Mouse (Mus musculus) forebrain, postnatal 0 days (tissue): Measurements from ENCODE around the gene Grcc10. TPM values are rescaled to one million over a fixed set of nuclear protein-coding genes. Genes with fewer than 3 reads are reported as not detected.

ENCODE experiments used
- ATAC-seq: fragments of 200-750 bp; cut with Nextera tagmentation; 2 replicates; pipeline ENCODE4 v1.8.0; 2017; ENCODE audit warnings: mild to moderate bottlenecking, moderate library complexity
- DNase-seq: peaks from one replicate; pipeline ENCODE4 v3.0.0-alpha.2; 2015
- H3K27ac ChIP-seq: fragments of 300-500 bp; sonication (generic); 2 replicates; pipeline ENCODE4 v1.5.1; 2014; ENCODE audit warnings: low read depth, mild to moderate bottlenecking, antibody characterized with exemption, low read length, moderate library complexity, mixed read lengths
- H3K27me3 ChIP-seq: fragments of 300-500 bp; sonication (generic); 2 replicates; pipeline ENCODE4 v1.6.1; 2014; ENCODE audit warnings: mild to moderate bottlenecking, low read length, mixed read lengths; ENCODE audit not compliant: insufficient read depth
- H3K36me3 ChIP-seq: fragments of 300-500 bp; sonication (generic); 2 replicates; pipeline ENCODE4 v1.6.1; 2014; ENCODE audit warnings: mild to moderate bottlenecking, moderate library complexity; ENCODE audit not compliant: insufficient read depth
- H3K4me1 ChIP-seq: fragments of 300-500 bp; sonication (generic); 2 replicates; pipeline ENCODE4 v1.6.1; 2014; ENCODE audit warnings: antibody characterized with exemption; ENCODE audit not compliant: insufficient read depth
- H3K4me2 ChIP-seq: fragments of 300-500 bp; sonication (generic); 2 replicates; pipeline ENCODE4 v1.6.1; 2014; ENCODE audit warnings: low read depth, mild to moderate bottlenecking, moderate library complexity
- H3K4me3 ChIP-seq: fragments of 300-500 bp; sonication (generic); 2 replicates; pipeline ENCODE4 v1.5.1; 2014; ENCODE audit warnings: low read depth, low read length, mixed read lengths
- H3K9ac ChIP-seq: fragments of 300-500 bp; sonication (generic); 2 replicates; pipeline ENCODE4 v1.6.1; 2014; ENCODE audit warnings: mild to moderate bottlenecking
- H3K9me3 ChIP-seq: fragments of 300-500 bp; sonication (generic); 2 replicates; pipeline ENCODE4 v1.6.1; 2016; ENCODE audit warnings: low read length
- CTCF ChIP-seq: sonication (generic); IDR thresholded peaks from 2 replicates; pipeline ENCODE4 v1.5.1; 2016; ENCODE audit warnings: antibody characterized with exemption, control low read depth, low read depth
- WGBS: fragments of 180-500 bp; shearing (Covaris S2); extraction: QIAGEN DNeasy Blood & Tissue Kit; methylation state at CpG from one replicate; pipeline ENCODE4 v1.1.7; 2014; 5-methylcytosine and 5-hydroxymethylcytosine counted together
- polyA plus RNA-seq: library from polyadenylated mRNA; unstranded; fragments of >200 nt; fragmentation: Nextera tagmentation; extraction: Ambion mirVana; gene quantifications from 2 replicates; pipeline ENCODE4 v1.2.1, GENCODE M21; 2015
- total RNA-seq: library from RNA; depleted of rRNA; stranded (reverse); fragments of >200 nt; gene quantifications from 2 replicates; pipeline ENCODE4 v1.2.3, GENCODE M21; 2014

Grcc10 gene
- total and polyA plus RNA-seq, 2 experiments from 2014 or later, result 257 to 699 TPM

GRCm38 (mm10) chr6:124732476-124733370 is 8.5 kb downstream of the Grcc10 start:
- H3K9ac ChIP-seq, result no peak overlapping the region
- DNase-seq (no peak), ATAC-seq (no peak)
- TF ChIP-seq CTCF, result no peak
- no peak overlapping the region for H3K4me3 ChIP-seq
- no peaks in the 10 kb centered on the region for H3K27me3 ChIP-seq
- H3K36me3 ChIP-seq, result no peaks in the 10 kb centered on the region
- H3K4me1 ChIP-seq, result no peaks in the 10 kb centered on the region
- H3K27ac ChIP-seq, result no peak overlapping the region
- WGBS, result 55% methylated on average over 19 of the region's 19 CpGs
- no peaks in the 10 kb centered on the region for H3K9me3 ChIP-seq
- no peak overlapping the region for H3K4me2 ChIP-seq

- H3K27ac ChIP-seq, result no peak overlapping the region
- no peak for TF ChIP-seq CTCF
- no peaks in the 10 kb centered on the region for H3K27me3 ChIP-seq
- H3K4me3 ChIP-seq, result no peak overlapping the region
- no peak for ATAC-seq
- H3K4me2 ChIP-seq, result no peak overlapping the region
- H3K36me3 ChIP-seq, result no peaks in the 10 kb centered on the region
- no peaks in the 10 kb centered on the region for H3K4me1 ChIP-seq
- DNase-seq, result no peak
- WGBS, result 87% methylated on average over 7 of the region's 7 CpGs
- H3K9me3 ChIP-seq, result no peaks in the 10 kb centered on the region
- H3K9ac ChIP-seq, result no peak overlapping the region
Observed at GRCm38 (mm10) chr6:124731038-124731437, 10.1 kb downstream of the Grcc10 start.

GRCm38 (mm10) chr6:124729850-124730705 is 11.1 kb downstream of the Grcc10 start:
- ATAC-seq, result no peak
- Histone ChIP-seq H3K27ac (no peak overlapping the region), H3K4me1 (no peaks in the 10 kb centered on the region), H3K27me3 (no peaks in the 10 kb centered on the region), H3K4me3 (no peak overlapping the region), H3K9ac (no peak overlapping the region), H3K9me3 (no peaks in the 10 kb centered on the region), H3K36me3 (no peaks in the 10 kb centered on the region), H3K4me2 (no peak overlapping the region)
- DNase-seq, result no peak
- 92% methylated on average over 8 of the region's 8 CpGs for WGBS
- no peak for TF ChIP-seq CTCF

GRCm38 (mm10) chr6:124728621-124729020 is 12.6 kb downstream of the Grcc10 start:
- H3K9ac ChIP-seq, result no peak overlapping the region
- TF ChIP-seq CTCF, result no peak
- H3K9me3 ChIP-seq, result no peaks in the 10 kb centered on the region
- H3K4me1 ChIP-seq, result no peaks in the 10 kb centered on the region
- H3K4me3 ChIP-seq, result no peak overlapping the region
- H3K36me3 ChIP-seq, result no peaks in the 10 kb centered on the region
- ATAC-seq (no peak), DNase-seq (no peak)
- no peaks in the 10 kb centered on the region for H3K27me3 ChIP-seq
- no peak overlapping the region for H3K4me2 ChIP-seq
- WGBS, result 90% methylated on average over 10 of the region's 10 CpGs
- H3K27ac ChIP-seq, result no peak overlapping the region

- H3K9me3 ChIP-seq, result no peaks in the 10 kb centered on the region
- no peaks in the 10 kb centered on the region for H3K36me3 ChIP-seq
- no peak overlapping the region for H3K27ac ChIP-seq
- no peak overlapping the region for H3K4me2 ChIP-seq
- H3K27me3 ChIP-seq, result no peaks in the 10 kb centered on the region
- no peak overlapping the region for H3K4me3 ChIP-seq
- ATAC-seq (no peak), DNase-seq (no peak)
- H3K9ac ChIP-seq, result no peak overlapping the region
- 91% methylated on average over 10 of the region's 10 CpGs for WGBS
- no peaks in the 10 kb centered on the region for H3K4me1 ChIP-seq
- no peak for TF ChIP-seq CTCF
Observed at GRCm38 (mm10) chr6:124724472-124724871, 16.7 kb downstream of the Grcc10 start.

- H3K9me3 ChIP-seq, result no peaks in the 10 kb centered on the region
- no peaks in the 10 kb centered on the region for H3K4me1 ChIP-seq
- no peak overlapping the region for H3K9ac ChIP-seq
- ATAC-seq (no peak), DNase-seq (no peak)
- no peak overlapping the region for H3K4me3 ChIP-seq
- no peak overlapping the region for H3K4me2 ChIP-seq
- no peak overlapping the region for H3K27ac ChIP-seq
- 82% methylated on average over 8 of the region's 8 CpGs for WGBS
- no peak for TF ChIP-seq CTCF
- no peaks in the 10 kb centered on the region for H3K27me3 ChIP-seq
- H3K36me3 ChIP-seq, result no peaks in the 10 kb centered on the region
Observed at GRCm38 (mm10) chr6:124723541-124723940, 17.6 kb downstream of the Grcc10 start.

GRCm38 (mm10) chr6:124722876-124723473 is 18.2 kb downstream of the Grcc10 start:
- no peak for DNase-seq
- Histone ChIP-seq H3K9me3 (no peaks in the 10 kb centered on the region), H3K4me2 (no peak overlapping the region), H3K4me3 (no peak overlapping the region), H3K27ac (no peak overlapping the region), H3K9ac (no peak overlapping the region), H3K4me1 (no peaks in the 10 kb centered on the region), H3K27me3 (no peaks in the 10 kb centered on the region), H3K36me3 (no peaks in the 10 kb centered on the region; the same call in 1 of the 2 replicates)
- 76% methylated on average over 6 of the region's 6 CpGs for WGBS
- no peak for ATAC-seq
- no peak for TF ChIP-seq CTCF
